Mouse (Mus musculus): Measurements from ENCODE around the gene Bcar1. TPM values are rescaled to one million over a fixed set of nuclear protein-coding genes. Genes with fewer than 3 reads are reported as not detected.

The Bcar1 gene
- polyA plus RNA-seq, 1 experiment from 2014 or later, result 40.2 TPM

GRCm38 (mm10) chr8:111746582-111747465 is 3.2 kb upstream of the Bcar1 start:
- Histone ChIP-seq H3K4me1 (peaks cover 40% of the 10 kb centered on the region), H3K4me2 (replicated peaks) (no peak overlapping the region), H3K36me3 (no peaks in the 10 kb centered on the region), H3K27me3 (no peaks in the 10 kb centered on the region), H3K9ac (no peak overlapping the region), H3K27ac (replicated peaks) (no peak overlapping the region), H3K9me3 (replicated peaks) (no peaks in the 10 kb centered on the region), H3K4me3 (replicated peaks) (no peak overlapping the region)
- 67% methylated on average over 13 of the region's 13 CpGs for WGBS
- no peak for ATAC-seq (ENCODE audit: insufficient number of reproducible peaks, low FRiP score, low TSS enrichment, low read depth)

- ATAC-seq (ENCODE audit: insufficient number of reproducible peaks, low FRiP score, low TSS enrichment, low read depth), result peak; percentile 36
- no peaks in the 10 kb centered on the region for H3K27me3 ChIP-seq
- peak overlapping the region; percentile 21 for H3K4me3 ChIP-seq (replicated peaks)
- H3K9me3 ChIP-seq (replicated peaks), result no peaks in the 10 kb centered on the region
- H3K4me1 ChIP-seq, result peaks cover 50% of the 10 kb centered on the region
- H3K27ac ChIP-seq (replicated peaks), result peak overlapping the region; percentile 72
- peak overlapping the region; percentile 44 for H3K4me2 ChIP-seq (replicated peaks)
- H3K36me3 ChIP-seq, result no peaks in the 10 kb centered on the region
- 3% methylated on average over 23 of the region's 23 CpGs for WGBS
- no peak overlapping the region; the same call in 1 of the 2 replicates for H3K9ac ChIP-seq
These were observed 2.2 kb upstream of the Bcar1 start for GRCm38 (mm10) chr8:111745591-111746418.

- Histone ChIP-seq H3K4me2 (replicated peaks) (peak overlapping the region; percentile 44; the same call in 1 of the 2 replicates), H3K36me3 (no peaks in the 10 kb centered on the region), H3K27ac (replicated peaks) (no peak overlapping the region), H3K4me1 (peaks cover 57% of the 10 kb centered on the region), H3K9me3 (replicated peaks) (no peaks in the 10 kb centered on the region), H3K4me3 (replicated peaks) (no peak overlapping the region), H3K27me3 (no peaks in the 10 kb centered on the region), H3K9ac (no peak overlapping the region; the same call in 1 of the 2 replicates)
- ATAC-seq (ENCODE audit: insufficient number of reproducible peaks, low FRiP score, low TSS enrichment, low read depth), result no peak
- WGBS, result 52% methylated on average over 5 of the region's 5 CpGs
These were observed 1.5 kb upstream of the Bcar1 start for GRCm38 (mm10) chr8:111745086-111745485.

- Histone ChIP-seq H3K27ac (replicated peaks) (peak overlapping the region; percentile 76), H3K4me3 (replicated peaks) (peak overlapping the region; percentile 66), H3K27me3 (no peaks in the 10 kb centered on the region), H3K4me2 (replicated peaks) (peak overlapping the region; percentile 67), H3K9ac (peak overlapping the region; percentile 62), H3K4me1 (peaks cover 72% of the 10 kb centered on the region), H3K9me3 (replicated peaks) (no peaks in the 10 kb centered on the region), H3K36me3 (no peaks in the 10 kb centered on the region)
- peak; percentile 2; the same call in 1 of the 2 replicates for ATAC-seq (ENCODE audit: insufficient number of reproducible peaks, low FRiP score, low TSS enrichment, low read depth)
- under 1% methylated on average over 43 of the region's 44 CpGs for WGBS
These were observed 363 bp downstream of the Bcar1 start for GRCm38 (mm10) chr8:111743101-111743791.

- H3K27me3 ChIP-seq, result no peaks in the 10 kb centered on the region
- no peak for ATAC-seq (ENCODE audit: insufficient number of reproducible peaks, low FRiP score, low TSS enrichment, low read depth)
- H3K9me3 ChIP-seq (replicated peaks), result no peaks in the 10 kb centered on the region
- H3K27ac ChIP-seq (replicated peaks), result peak overlapping the region; percentile 76; the same call in 1 of the 2 replicates
- peak overlapping the region; percentile 66 for H3K4me3 ChIP-seq (replicated peaks)
- 18% methylated on average over 11 of the region's 11 CpGs for WGBS
- H3K36me3 ChIP-seq, result no peaks in the 10 kb centered on the region
- peaks cover 72% of the 10 kb centered on the region for H3K4me1 ChIP-seq
- peak overlapping the region; percentile 62 for H3K9ac ChIP-seq
- peak overlapping the region; percentile 67 for H3K4me2 ChIP-seq (replicated peaks)
These were observed 1.2 kb downstream of the Bcar1 start for GRCm38 (mm10) chr8:111742261-111743037.

GRCm38 (mm10) chr8:111741556-111741955 is 2.1 kb downstream of the Bcar1 start:
- Histone ChIP-seq H3K9me3 (replicated peaks) (no peaks in the 10 kb centered on the region), H3K4me1 (peaks cover 76% of the 10 kb centered on the region), H3K27ac (replicated peaks) (peak overlapping the region; percentile 76), H3K36me3 (no peaks in the 10 kb centered on the region), H3K27me3 (no peaks in the 10 kb centered on the region), H3K4me3 (replicated peaks) (no peak overlapping the region), H3K9ac (no peak overlapping the region), H3K4me2 (replicated peaks) (0 out of 2 replicates have a peak overlapping the region, but pooled peaks have one; percentile 67)
- 60% methylated on average over 6 of the region's 6 CpGs for WGBS
- no peak for ATAC-seq (ENCODE audit: insufficient number of reproducible peaks, low FRiP score, low TSS enrichment, low read depth)

GRCm38 (mm10) chr8:111740994-111741393 is 2.6 kb downstream of the Bcar1 start:
- Histone ChIP-seq H3K4me3 (replicated peaks) (no peak overlapping the region), H3K4me2 (replicated peaks) (no peak overlapping the region), H3K27ac (replicated peaks) (0 out of 2 replicates have a peak overlapping the region, but pooled peaks have one; percentile 76), H3K36me3 (no peaks in the 10 kb centered on the region), H3K9me3 (replicated peaks) (no peaks in the 10 kb centered on the region), H3K27me3 (no peaks in the 10 kb centered on the region), H3K9ac (no peak overlapping the region), H3K4me1 (peaks cover 76% of the 10 kb centered on the region)
- WGBS, result 77% methylated on average over 8 of the region's 8 CpGs
- no peak for ATAC-seq (ENCODE audit: insufficient number of reproducible peaks, low FRiP score, low TSS enrichment, low read depth)

GRCm38 (mm10) chr8:111740301-111740711 is 3.3 kb downstream of the Bcar1 start:
- Histone ChIP-seq H3K4me1 (peaks cover 76% of the 10 kb centered on the region), H3K9ac (no peak overlapping the region), H3K4me2 (replicated peaks) (no peak overlapping the region), H3K9me3 (replicated peaks) (no peaks in the 10 kb centered on the region), H3K27me3 (no peaks in the 10 kb centered on the region), H3K36me3 (no peaks in the 10 kb centered on the region), H3K27ac (replicated peaks) (no peak overlapping the region), H3K4me3 (replicated peaks) (no peak overlapping the region)
- no peak for ATAC-seq (ENCODE audit: insufficient number of reproducible peaks, low FRiP score, low TSS enrichment, low read depth)
- 79% methylated on average over 7 of the region's 7 CpGs for WGBS

GRCm38 (mm10) chr8:111739604-111740003 is 4.0 kb downstream of the Bcar1 start:
- Histone ChIP-seq H3K27ac (replicated peaks) (0 out of 2 replicates have a peak overlapping the region, but pooled peaks have one; percentile 7), H3K9me3 (replicated peaks) (no peaks in the 10 kb centered on the region), H3K4me2 (replicated peaks) (no peak overlapping the region), H3K4me1 (peaks cover 78% of the 10 kb centered on the region), H3K27me3 (no peaks in the 10 kb centered on the region), H3K9ac (no peak overlapping the region), H3K36me3 (no peaks in the 10 kb centered on the region), H3K4me3 (replicated peaks) (no peak overlapping the region)
- 45% methylated on average over 7 of the region's 7 CpGs for WGBS
- no peak for ATAC-seq (ENCODE audit: insufficient number of reproducible peaks, low FRiP score, low TSS enrichment, low read depth)

GRCm38 (mm10) chr8:111738867-111739266 is 4.7 kb downstream of the Bcar1 start:
- Histone ChIP-seq H3K4me1 (peaks cover 78% of the 10 kb centered on the region), H3K4me2 (replicated peaks) (no peak overlapping the region), H3K27ac (replicated peaks) (no peak overlapping the region), H3K27me3 (no peaks in the 10 kb centered on the region), H3K4me3 (replicated peaks) (no peak overlapping the region), H3K9ac (no peak overlapping the region), H3K36me3 (no peaks in the 10 kb centered on the region), H3K9me3 (replicated peaks) (no peaks in the 10 kb centered on the region)
- 59% methylated on average over 6 of the region's 6 CpGs for WGBS
- no peak for ATAC-seq (ENCODE audit: insufficient number of reproducible peaks, low FRiP score, low TSS enrichment, low read depth)
